Mouse (Mus musculus) adrenal gland, postnatal 25 days (tissue): Measurements from ENCODE around the gene Cdk6. TPM values are rescaled to one million over a fixed set of nuclear protein-coding genes. Genes with fewer than 3 reads are reported as not detected.
"Not testable (repeated sequence)": the region's sequence is repeated elsewhere in the genome, so short reads cannot be mapped to it uniquely, and the experiment has no call there.

ENCODE experiments used
- DNase-seq: peaks from one replicate; pipeline ENCODE4 v3.0.0; 2021; ENCODE audit warnings: mixed read lengths
- total RNA-seq: library from RNA; stranded (reverse); gene quantifications from 2 replicates; pipeline ENCODE4 v1.2.3, GENCODE M21; 2021

Cdk6 gene
- total RNA-seq, 1 experiment from 2014 or later, result 27.0 TPM

DNA sequence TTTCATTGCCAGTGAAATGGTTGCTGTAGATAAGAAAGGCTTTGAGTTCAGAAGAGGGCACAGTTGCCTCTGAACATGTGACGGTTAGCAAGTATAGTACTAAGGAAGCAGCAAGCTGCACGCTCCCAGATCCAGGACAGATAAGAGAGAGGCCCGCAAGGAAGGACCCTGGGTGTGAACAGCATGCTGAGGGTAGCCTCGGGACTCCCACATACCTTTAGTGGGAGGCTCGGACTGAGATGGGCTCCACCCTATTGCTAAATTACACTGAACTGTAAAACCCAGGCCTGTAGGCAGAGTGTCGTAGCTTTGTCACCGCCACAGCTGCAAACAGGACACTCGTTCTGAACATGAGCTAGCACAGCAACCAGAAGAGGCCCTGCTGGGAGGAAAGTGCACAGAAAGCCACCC lies 173.6 kb downstream of the Cdk6 start:
- no peak for DNase-seq

DNA sequence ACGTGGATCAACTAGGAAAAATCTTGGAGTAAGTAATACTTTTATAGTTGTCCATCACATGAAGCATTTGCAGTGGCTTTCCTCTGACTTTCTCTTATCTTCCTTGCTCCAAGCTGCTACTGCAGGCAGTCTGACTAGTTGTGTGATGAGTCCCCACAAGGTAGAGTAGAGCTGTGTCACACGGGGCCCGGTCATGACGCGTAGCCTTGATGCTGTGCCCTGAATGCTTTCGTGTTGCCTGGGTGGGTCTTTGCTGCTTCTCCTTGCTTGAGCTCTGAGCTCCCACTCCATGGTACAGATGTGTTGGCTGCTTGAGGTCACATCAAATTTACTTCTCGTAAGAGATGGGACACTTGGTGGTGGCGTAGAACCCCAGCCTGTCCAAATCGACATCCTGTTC lies 174.2 kb downstream of the Cdk6 start:
- DNase-seq, result no peak

DNA sequence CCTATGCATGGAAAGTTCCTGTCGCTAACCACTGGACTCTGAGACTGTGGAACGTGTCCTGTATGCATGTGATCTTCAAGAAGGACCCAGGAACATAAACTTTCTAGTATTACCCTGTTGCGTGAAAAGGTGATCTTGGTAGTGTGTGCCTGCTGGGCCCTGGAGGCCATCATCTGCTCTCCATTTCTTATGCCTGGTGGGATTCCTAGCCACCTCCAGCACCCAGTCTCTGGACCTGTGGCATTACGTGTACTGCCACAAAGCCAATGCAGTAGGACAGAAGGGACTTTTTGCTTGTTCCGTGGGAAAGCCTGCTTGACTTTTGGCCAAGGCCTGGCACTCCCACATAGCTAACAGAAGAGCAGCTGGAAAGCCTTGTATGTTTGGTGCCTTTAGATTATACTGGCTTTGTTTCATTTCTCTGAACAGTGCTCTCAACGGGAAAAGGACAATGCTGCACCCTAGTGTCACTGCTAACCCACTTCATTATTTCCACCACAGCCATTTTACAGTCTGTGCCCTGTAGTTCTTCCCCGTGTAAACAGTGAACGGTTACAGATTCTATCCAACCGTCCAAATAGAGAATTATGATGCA lies 175.3 kb downstream of the Cdk6 start:
- peak; percentile 10 for DNase-seq

DNA sequence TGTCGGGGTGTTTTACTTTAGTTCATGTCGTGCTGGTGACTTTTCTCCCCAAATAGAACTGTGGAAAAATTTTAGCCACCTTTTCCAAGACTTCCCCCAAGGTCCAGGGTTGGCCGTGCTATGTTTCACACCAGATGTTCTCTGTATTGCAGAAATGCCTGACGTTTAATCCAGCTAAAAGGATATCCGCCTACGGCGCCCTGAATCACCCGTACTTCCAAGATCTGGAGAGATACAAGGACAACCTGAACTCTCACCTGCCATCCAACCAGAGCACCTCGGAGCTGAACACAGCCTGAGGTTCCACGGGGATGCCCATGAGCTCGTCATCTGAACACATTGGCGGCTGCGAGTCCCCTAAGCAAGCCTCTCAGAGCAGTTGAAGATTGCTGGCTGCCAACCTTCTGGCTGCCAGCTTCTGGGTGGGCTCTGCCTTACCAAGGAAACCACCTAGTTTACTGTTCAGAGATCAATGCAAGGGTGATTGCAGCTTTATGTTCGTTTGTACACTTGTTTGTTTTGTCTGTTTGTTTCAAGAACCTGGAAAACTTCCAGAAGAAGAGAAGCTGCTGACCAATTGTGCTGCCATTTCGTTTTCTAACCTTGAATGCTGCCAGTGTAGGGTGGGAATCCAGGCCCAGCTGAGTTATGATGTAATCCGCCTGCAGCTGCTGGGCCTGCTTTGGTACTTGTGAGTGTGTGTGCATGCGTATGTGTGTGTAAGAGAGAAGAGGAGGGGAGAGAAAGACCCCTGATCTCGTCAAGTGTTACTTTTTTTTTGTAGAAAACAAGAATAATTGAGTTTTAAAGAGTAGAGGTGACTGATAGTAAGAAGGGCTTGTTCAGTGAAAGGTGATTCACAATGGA lies 179.4 kb downstream of the Cdk6 start:
- no peak for DNase-seq

DNA sequence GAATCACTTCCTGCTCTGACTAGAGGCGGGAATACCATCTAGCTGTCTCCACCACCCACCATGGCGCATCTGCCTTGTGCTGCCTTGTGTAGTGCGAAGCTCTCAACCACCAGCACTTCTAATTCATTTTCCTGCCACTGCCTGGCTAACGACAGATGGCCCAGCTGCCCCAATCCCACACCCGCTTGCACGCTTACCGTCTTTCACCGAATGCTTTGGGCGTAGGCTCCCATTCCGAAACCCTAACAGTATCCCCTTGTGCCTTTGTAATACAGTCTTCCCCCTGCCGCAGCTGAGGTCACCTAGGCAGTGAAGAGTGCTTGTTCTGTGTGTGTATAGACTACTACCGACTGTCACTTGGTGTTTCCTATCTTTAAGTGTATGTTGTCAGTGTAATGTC lies 180.5 kb downstream of the Cdk6 start:
- no peak for DNase-seq

DNA sequence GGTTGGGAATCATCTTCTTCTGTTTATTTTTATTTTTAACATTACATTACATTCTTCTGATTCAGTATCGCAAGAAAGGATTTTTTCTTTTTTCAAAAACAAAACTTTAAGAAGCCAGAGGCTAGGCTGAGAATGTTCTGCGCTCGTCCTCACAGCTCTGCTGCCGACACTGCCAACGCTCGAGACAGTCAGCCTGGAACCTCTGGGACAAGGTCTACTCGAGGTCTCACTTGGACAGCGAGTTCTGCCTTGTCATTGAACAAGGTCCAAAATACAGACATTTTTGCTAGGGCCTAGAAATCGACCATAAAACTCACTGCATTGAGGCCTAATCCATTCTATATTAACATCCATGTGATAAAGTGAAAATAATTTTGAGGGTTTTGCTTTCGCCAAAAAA lies 181.5 kb downstream of the Cdk6 start:
- peak; percentile 38 for DNase-seq

DNA sequence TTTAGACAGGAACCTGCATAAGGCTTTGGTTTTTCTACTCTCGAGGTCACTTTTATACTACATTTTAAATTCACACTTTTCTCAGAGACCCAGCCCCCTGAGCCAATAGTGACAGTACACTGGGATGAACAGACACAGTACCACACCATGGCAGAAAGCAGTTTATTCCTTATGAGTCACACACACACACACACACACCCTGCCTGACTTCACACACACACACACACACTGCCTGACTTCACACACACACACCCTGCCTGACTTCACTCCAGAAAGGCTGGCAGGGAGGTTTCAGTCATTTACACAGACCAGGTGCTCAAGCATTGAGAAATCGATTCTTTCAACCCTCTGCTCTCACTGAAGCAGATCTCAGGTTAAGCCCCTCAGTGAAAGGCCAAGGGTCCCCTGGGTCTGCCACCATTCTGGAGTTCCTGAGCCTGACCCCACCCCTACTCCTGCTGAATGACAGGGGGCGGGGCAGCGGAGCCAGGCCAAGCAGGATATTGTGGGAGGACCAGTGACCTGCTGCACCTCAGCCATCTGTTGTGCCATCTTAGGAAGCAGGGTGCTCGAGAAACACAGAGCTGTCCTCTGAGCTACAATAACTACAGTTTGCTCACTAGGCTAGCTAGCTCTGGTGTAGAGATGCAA lies 185.9 kb downstream of the Cdk6 start:
- DNase-seq, result no peak

DNA sequence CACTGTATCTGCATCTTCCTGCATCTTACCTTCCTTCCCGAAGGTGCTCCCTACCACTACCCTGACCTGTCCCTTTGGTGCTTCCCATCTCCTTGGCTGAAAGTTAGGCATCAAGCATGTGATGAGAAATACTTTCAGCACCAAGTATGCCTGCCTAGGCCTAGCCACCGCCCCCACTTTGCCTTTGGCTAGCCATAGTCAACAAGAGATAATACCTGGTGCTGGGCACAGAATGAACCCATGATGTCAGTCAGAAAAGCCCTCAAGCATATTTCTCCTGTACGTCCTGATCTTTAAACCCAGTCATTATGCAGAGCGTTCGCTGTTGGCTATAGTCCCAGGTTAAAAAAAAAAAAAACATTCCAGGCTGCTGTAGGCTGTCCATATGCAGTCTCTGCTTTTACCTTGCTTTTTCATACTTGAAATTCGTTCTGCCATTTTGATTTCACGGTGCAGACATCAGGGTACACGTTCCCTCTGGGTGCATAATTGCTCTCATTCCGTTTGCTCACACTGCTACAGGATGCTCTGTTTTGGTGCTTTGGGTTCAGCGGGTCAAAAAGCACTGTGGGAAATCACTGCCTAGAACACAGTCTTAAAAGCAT lies 188.4 kb downstream of the Cdk6 start:
- no peak for DNase-seq

DNA sequence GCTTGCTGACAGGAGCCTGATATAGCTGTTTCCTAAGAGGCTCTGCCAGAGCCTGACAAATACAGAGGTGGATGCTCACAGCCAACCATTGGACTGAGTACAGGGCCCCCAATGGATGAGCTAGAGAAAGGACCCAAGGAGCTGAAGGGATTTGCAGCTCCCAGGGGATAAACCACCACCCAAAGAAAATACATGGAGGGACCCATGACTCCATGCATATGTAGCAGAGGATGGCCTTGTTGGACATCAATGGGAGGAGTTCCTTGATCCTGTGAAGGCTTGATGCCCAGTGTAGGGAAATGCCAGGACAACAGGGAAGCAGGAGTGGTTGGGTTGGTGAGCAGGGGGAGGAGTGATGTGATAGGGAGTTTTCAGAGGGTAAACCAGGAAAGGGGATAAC lies 190.8 kb downstream of the Cdk6 start:
- DNase-seq, result not testable (repeated sequence)

DNA sequence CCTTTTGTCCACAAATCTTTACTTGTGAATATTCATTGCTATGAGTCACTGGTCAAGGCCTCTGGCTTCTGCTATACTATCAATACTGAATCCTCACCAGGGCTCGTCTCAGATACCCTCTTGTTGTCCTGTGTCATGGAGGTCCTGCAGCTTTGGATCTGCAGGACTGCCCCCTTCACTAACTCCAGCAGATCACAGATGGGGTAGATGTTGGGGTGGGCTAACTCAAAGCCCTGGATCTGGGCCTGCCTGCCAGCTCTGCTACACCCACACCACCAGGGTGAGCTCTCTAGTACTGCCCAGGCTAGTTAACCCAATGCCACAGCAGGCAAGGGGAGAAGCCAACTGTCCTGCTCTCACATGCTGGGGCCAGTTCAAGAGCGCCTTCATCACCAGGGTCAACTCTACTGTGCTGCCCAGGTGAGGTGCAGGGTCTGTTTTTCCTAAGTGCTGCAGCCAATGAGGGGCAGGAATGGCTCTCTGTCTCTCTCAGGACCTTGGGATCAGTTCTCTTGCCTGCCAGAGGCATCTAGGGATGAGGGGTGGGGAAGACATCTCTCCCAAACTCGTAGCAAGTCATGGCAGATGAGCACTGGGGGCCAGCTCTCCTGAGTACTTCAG lies 195.4 kb downstream of the Cdk6 start:
- DNase-seq, result no peak

DNA sequence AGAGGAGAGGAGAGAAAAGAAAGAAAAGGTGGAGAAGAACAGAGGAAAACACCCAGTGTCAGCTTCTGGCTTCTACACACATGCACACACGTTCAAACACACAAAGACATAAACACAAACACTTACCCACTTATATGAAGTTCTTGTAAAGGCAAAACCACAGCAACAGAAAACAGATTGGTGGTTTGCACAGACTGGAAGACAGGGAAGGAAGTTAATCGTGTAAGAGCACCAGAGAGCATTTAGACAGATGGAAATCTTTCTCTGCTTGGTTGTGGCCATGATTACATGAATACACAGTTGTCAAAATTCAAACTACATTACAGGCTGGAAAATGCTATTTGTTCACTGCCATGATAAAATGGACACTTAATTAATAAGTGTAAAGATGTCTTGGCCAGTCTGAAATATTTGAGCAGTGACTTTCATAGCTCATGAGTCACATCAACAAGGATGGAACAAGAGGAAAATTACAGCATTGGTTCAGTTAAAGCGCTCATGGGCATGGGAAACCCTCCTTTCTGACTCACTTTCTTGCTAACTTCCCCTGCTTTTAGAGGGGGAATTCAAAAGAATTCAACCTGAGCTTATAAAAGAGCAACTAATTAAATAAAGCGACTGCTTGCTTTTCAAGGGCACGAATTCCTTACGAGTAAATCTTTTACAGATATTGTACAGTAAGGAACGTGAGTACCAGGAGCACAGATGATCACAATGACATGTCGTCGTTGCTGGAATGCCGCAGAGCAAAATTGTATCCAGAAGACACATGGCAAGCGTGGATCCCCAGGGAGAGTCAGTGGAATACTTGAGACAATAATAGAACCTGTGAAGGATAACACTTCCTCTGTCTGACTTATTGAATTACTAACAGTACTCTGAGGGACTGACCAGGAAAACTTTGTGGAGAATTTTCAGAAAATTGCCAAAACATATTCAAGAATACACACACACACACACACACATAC lies 197.5 kb downstream of the Cdk6 start:
- DNase-seq, result no peak

DNA sequence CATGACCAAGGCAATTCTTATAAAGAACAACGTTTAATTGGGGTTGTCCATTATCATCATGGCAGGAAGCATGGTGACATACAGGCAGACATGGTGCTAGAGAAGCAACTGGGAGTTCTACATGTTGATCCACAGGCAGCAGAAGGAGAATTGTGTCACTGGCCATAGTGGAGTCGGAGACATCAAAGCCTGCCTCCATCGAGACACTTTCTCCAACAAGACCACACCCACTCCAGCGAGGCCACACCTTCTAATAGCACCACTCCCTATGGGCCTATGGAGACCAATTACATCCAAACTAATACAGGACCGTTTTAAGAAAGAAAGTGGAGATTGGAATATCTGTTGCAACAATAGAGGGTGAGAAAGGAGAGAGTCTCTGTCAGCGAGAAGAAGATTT lies 200.6 kb downstream of the Cdk6 start:
- no peak for DNase-seq

DNA sequence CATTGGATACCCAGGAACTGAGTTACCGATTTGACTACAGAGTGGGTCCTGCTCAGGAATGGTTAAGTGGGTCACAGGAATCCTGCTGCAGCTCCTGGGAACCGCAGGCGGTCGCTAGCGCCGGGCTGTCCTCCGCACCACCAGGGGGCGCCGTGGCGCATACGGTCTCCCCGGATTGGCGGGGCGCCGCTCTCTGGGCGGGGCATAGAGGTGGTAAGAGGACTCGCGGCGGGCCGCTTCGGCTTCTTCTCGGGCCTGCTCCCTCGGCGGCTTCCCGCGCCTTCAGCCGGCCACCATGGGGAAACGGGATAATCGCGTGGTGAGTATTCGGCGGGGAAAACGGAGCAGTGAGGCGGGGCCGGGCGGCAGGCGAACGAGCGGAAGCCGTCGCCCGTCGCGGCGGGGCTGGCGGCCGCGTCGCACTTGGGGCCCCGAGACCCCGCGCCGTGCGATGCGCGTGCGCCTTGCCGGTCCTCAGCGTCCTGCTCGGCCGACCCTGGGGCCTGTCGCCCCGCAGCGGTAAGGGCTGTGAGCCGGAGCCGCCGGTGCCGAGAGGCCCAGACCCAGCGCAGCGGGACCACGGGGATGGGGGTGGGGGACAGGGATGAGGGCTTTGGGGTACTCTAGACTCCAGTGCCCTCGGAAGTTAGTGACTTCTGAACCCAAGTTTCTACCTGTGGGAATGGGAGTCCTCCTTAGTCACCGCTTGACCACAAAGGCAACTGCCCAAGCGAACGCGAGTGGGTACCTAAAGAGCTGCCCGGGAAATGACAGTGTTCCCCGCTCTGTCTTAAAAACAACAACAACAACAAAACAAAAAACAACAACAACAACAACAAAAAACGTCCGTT lies 202.6 kb downstream of the Cdk6 start, which contains the start of gene Fam133b:
TSS of gene Fam133b (plus strand) at position 205 of the 851 bp plus-strand sequence.
- peak; percentile 99 for DNase-seq

DNA sequence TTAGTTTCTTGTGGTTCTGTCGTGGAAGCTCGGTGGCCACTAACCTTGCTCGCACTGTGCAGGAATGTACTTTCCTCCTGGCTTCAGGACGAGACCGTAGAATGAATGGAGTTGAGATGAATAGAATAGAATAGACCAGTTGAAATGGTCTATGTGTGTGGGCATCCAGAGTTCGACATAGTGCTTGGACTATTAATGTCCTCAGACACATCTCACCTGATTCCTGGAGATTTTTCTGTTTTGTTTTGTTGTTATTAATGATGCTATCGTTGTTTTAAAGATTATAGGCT lies 203.1 kb downstream of the Cdk6 start:
- DNase-seq, result no peak

DNA sequence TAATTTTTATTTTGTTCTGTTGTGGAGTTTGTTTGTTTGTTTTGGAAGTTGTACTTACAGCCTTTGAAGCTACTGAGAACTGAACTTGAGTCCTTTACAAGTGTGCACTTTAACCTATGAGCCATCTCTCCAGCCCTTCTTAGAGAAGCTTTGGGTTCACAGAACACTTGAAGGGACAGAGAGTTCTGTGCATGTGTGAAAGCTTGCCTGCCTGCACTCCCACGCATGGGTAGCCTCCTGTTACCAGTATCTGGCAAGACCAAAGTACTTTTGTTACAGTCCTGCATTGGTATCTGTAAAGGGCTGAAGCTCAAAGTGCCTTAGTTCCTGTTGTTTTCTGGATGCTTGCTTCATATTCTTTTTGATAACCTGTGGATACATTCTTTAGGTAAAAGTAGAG lies 204.9 kb downstream of the Cdk6 start:
- DNase-seq, result no peak

DNA sequence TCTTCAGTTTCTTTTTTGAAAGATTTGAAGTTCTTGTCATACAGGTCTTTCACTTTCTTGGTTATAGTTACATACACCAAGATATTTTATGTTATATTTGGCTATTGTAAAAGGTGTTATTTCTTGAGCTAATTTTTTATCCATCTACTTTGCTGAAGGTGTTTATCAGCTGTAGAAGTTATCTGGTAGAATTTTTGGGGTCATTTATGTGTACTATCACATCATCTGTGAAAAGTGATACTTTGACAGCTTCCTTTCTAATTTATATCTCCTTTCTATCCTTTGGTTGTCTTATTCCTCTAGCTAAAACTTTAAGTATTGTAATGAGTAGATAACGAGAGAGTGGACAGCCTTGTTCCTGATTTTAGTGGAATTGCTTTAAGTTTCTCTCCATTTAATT lies 210.2 kb downstream of the Cdk6 start:
- DNase-seq, result no peak

DNA sequence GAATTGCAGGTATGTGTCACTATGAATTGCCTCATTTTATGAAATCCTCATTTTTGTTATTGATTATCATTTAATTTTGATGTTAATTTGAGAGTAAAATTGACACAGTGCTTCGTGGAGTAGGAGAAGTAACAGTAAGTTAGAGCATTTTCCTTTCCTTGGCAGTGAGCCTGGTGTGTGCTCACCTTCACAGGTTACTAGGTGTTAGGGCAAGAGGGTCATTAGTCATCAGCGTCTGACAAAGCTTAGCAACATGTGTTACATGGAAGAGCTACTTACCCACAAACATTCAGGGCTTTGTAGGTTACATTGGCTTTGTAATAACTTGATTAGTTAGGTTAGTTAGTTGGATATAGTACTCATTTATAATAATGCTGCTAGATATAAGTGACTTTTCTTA lies 212.9 kb downstream of the Cdk6 start:
- DNase-seq, result no peak

DNA sequence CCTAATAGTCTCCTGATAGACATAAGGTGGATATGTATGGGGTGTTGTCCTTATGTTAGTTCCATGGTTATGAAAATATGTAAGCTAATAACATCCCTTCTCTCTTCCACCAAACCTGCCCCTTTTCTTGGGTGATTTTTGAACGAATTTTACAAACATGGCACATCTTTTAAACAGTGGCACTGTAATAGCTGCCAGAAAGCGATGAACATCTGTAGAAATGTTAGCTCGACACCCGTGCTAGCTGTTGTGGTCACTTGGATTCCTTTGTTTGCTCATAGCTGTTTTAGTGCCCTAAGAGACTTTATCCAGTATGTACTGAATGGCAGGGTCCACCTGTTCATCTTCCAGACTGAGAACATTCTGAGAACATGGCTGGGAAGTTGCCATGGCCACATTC lies 230.0 kb downstream of the Cdk6 start, which contains the start of gene 1700109H08Rik:
TSS of gene 1700109H08Rik (plus strand) at position 301 of the 400 bp plus-strand sequence.
- no peak for DNase-seq

DNA sequence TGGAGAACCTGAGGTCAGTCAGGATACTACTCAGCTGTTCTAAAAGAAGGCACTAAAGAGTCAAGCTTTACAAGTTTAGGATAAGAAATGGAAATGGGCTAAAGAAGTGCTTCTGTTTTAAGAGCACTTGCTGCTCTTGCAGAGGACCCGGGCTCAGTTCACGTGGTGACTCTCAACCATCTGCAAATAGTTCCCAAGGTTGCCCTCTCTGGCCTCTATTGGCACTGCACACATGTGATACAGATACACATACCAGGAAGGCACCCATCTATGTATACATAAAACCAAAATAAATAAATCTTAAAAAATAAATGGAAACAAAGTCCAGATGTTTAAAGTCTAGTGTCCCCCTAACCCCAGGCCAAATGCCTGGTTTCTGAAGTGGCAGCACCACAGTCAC lies 233.5 kb downstream of the Cdk6 start:
- no peak for DNase-seq

DNA sequence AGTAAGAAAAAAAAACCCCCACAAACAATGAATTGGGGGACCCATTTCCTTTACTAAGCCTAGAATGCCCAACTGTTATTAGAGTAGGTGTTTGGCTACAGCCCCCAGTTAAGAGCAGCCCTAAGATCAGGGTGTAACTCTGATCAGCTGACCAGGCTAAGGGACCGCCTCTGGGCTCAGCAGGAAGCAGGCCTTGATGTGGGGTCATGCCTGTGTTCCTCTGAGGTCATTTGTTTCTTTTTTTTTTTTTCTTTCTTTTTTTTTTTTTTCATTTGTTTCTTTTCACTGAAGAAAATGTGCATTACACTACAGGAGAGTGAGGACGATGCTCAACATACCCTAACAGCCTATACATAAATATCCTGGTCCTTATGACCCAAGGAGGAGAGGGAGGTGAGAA lies 236.7 kb downstream of the Cdk6 start:
- no peak for DNase-seq
